Mouse (Mus musculus) MEL (cell line): Measurements from ENCODE around the gene Slc25a22. TPM values are rescaled to one million over a fixed set of nuclear protein-coding genes. Genes with fewer than 3 reads are reported as not detected.
A peak's percentile ranks its signal among the peaks of the same experiment; 100 is the strongest.

Experiments
- DNase-seq: peaks from one replicate; pipeline ENCODE4 v3.0.0; 2011; ENCODE audit warnings: low read depth, low spot score
- H3K27ac ChIP-seq: 2 replicates; pipeline ENCODE4 v1.5.1; 2012; ENCODE audit warnings: low read depth, mild to moderate bottlenecking, control low read depth, low read length, moderate library complexity; ENCODE audit not compliant: control insufficient read depth
- H3K27me3 ChIP-seq, 2 experiments: fragments of 150-350 bp in 1 of 2; sonication (generic) in 1 of 2; 2 replicates each; pipeline ENCODE4 v1.6.1; 2012; ENCODE audit warnings: low read length in 2 of 2, mild to moderate bottlenecking in 2 of 2, improper control_type of control experiment in 1 of 2, moderate library complexity in 1 of 2; ENCODE audit not compliant: insufficient read depth in 2 of 2, control insufficient read depth in 1 of 2
- H3K36me3 ChIP-seq, 2 experiments: 2 replicates each; pipeline ENCODE4 v1.6.1; 2012 to 2014; ENCODE audit warnings: low read length in 2 of 2, improper control_type of control experiment in 1 of 2, inconsistent platforms in 1 of 2, mild to moderate bottlenecking in 1 of 2; ENCODE audit not compliant: insufficient read depth in 2 of 2, control insufficient read depth in 1 of 2
- H3K4me1 ChIP-seq, 2 experiments: fragments of 150-350 bp in 1 of 2; sonication (generic) in 1 of 2; 2 replicates each; pipeline ENCODE4 v1.6.1; 2012; ENCODE audit warnings: low read length in 2 of 2, improper control_type of control experiment in 1 of 2, mild to moderate bottlenecking in 1 of 2; ENCODE audit not compliant: insufficient read depth in 2 of 2, control insufficient read depth in 1 of 2
- H3K4me3 ChIP-seq, 2 experiments: fragments of 150-350 bp in 1 of 2; sonication (generic) in 1 of 2; 2 replicates each; pipeline ENCODE4 v1.5.1; 2012; ENCODE audit warnings: low read depth in 2 of 2, low read length in 2 of 2, mild to moderate bottlenecking in 2 of 2, moderate library complexity in 2 of 2, control low read depth in 1 of 2, improper control_type of control experiment in 1 of 2; ENCODE audit not compliant: control insufficient read depth in 1 of 2, insufficient read depth in 1 of 2
- H3K79me2 ChIP-seq: 2 replicates; pipeline ENCODE4 v1.6.1; 2012; ENCODE audit warnings: mild to moderate bottlenecking, low read length, moderate library complexity; ENCODE audit not compliant: control insufficient read depth, poor library complexity, insufficient read depth
- H3K9ac ChIP-seq: 2 replicates; pipeline ENCODE4 v1.6.1; 2012; ENCODE audit warnings: low read depth, mild to moderate bottlenecking, control low read depth, low read length, moderate library complexity; ENCODE audit not compliant: control insufficient read depth, poor library complexity, severe bottlenecking
- H3K9me3 ChIP-seq: fragments of 150-350 bp; sonication (generic); replicated peaks from 2 replicates; pipeline ENCODE4 v1.6.1; 2012; ENCODE audit warnings: mild to moderate bottlenecking, low read length, improper control_type of control experiment, moderate library complexity; ENCODE audit not compliant: insufficient read depth
- BHLHE40 ChIP-seq: IDR thresholded peaks from 2 replicates; pipeline ENCODE4 v1.6.1; 2012; ENCODE audit warnings: low read depth, mild to moderate bottlenecking, inconsistent platforms, low read length, improper control_type of control experiment, borderline replicate concordance
- CHD1 ChIP-seq: IDR thresholded peaks from 2 replicates; pipeline ENCODE4 v1.6.1; 2012; ENCODE audit warnings: low read depth, mild to moderate bottlenecking, inconsistent platforms, low read length, improper control_type of control experiment
- CHD2 ChIP-seq: IDR thresholded peaks from 2 replicates; pipeline ENCODE4 v1.6.1; 2011; ENCODE audit warnings: low read length, improper control_type of control experiment
- CTCF ChIP-seq, 3 experiments: IDR thresholded peaks in 2 of 3; conservative IDR thresholded peaks in 1 of 3; 2 replicates each; pipeline ENCODE4 v1.5.1; 2011 to 2012; ENCODE audit warnings: low read length in 3 of 3, low read depth in 2 of 3, mild to moderate bottlenecking in 2 of 3, improper control_type of control experiment in 1 of 3, inconsistent platforms in 1 of 3, mixed read lengths in 1 of 3, moderate library complexity in 1 of 3; ENCODE audit not compliant: control insufficient read depth in 1 of 3, insufficient read depth in 1 of 3, poor library complexity in 1 of 3, severe bottlenecking in 1 of 3
- E2F4 ChIP-seq: IDR thresholded peaks from 2 replicates; pipeline ENCODE4 v1.6.1; 2011; ENCODE audit warnings: low read depth, low read length, improper control_type of control experiment, borderline replicate concordance
- ELF1 ChIP-seq: IDR thresholded peaks from 2 replicates; pipeline ENCODE4 v1.6.1; 2014; ENCODE audit warnings: low read depth, mild to moderate bottlenecking, inconsistent platforms, low read length, improper control_type of control experiment, moderate library complexity
- EP300 ChIP-seq, 2 experiments: IDR thresholded peaks; 2 replicates each; pipeline ENCODE4 v1.6.1; 2011; ENCODE audit warnings: improper control_type of control experiment in 2 of 2, low read length in 2 of 2, low read depth in 1 of 2, mild to moderate bottlenecking in 1 of 2
- ETS1 ChIP-seq: IDR thresholded peaks from 2 replicates; pipeline ENCODE4 v1.6.1; 2012; ENCODE audit warnings: low read depth, mild to moderate bottlenecking, inconsistent platforms, low read length, improper control_type of control experiment, moderate library complexity
- GABPA ChIP-seq: IDR thresholded peaks from 2 replicates; pipeline ENCODE4 v1.6.1; 2012; ENCODE audit warnings: low read depth, mild to moderate bottlenecking, inconsistent platforms, low read length, improper control_type of control experiment, moderate library complexity
- GATA1 ChIP-seq: IDR thresholded peaks from 2 replicates; pipeline ENCODE4 v1.6.1; 2011; ENCODE audit warnings: low read depth, low read length, improper control_type of control experiment
- HCFC1 ChIP-seq: IDR thresholded peaks from 2 replicates; pipeline ENCODE4 v1.6.1; 2012; ENCODE audit warnings: low read depth, mild to moderate bottlenecking, inconsistent platforms, low read length, improper control_type of control experiment, moderate library complexity
- JUND ChIP-seq: IDR thresholded peaks from 2 replicates; pipeline ENCODE4 v1.6.1; 2011; ENCODE audit warnings: low read depth, mild to moderate bottlenecking, improper control_type of control experiment, low read length
- KAT2A ChIP-seq: conservative IDR thresholded peaks from 2 replicates; pipeline ENCODE4 v1.6.1; 2012; ENCODE audit warnings: low read depth, low read length, improper control_type of control experiment, inconsistent platforms
- MAFK ChIP-seq: IDR thresholded peaks from 2 replicates; pipeline ENCODE4 v1.6.1; 2011; ENCODE audit warnings: low read depth, mild to moderate bottlenecking, low read length, improper control_type of control experiment, borderline replicate concordance
- MAX ChIP-seq: IDR thresholded peaks from 2 replicates; pipeline ENCODE4 v1.6.1; 2011; ENCODE audit warnings: low read length, improper control_type of control experiment
- MAZ ChIP-seq: IDR thresholded peaks from 2 replicates; pipeline ENCODE4 v1.6.1; 2012; ENCODE audit warnings: low read depth, mild to moderate bottlenecking, inconsistent platforms, low read length, improper control_type of control experiment
- MEF2A ChIP-seq: IDR thresholded peaks from 2 replicates; pipeline ENCODE4 v1.6.1; 2014; ENCODE audit warnings: low read depth, mild to moderate bottlenecking, inconsistent platforms, low read length, improper control_type of control experiment; ENCODE audit not compliant: poor library complexity, insufficient replicate concordance, severe bottlenecking; ENCODE audit errors: extremely low read depth
- MXI1 ChIP-seq: IDR thresholded peaks from 2 replicates; pipeline ENCODE4 v1.6.1; 2011; ENCODE audit warnings: mild to moderate bottlenecking, low read depth, low read length, improper control_type of control experiment
- MYB ChIP-seq: IDR thresholded peaks from 2 replicates; pipeline ENCODE4 v1.6.1; 2011; ENCODE audit warnings: mild to moderate bottlenecking, low read depth, low read length, improper control_type of control experiment
- MYC ChIP-seq: IDR thresholded peaks from 2 replicates; pipeline ENCODE4 v1.6.1; 2011; ENCODE audit warnings: low read depth, mild to moderate bottlenecking, low read length, improper control_type of control experiment, moderate library complexity
- NELFE ChIP-seq: IDR thresholded peaks from 2 replicates; pipeline ENCODE4 v1.6.1; 2011; ENCODE audit warnings: low read depth, low read length, improper control_type of control experiment
- NRF1 ChIP-seq: IDR thresholded peaks from 2 replicates; pipeline ENCODE4 v1.6.1; 2014; ENCODE audit warnings: low read depth, mild to moderate bottlenecking, inconsistent platforms, low read length, improper control_type of control experiment, moderate library complexity; ENCODE audit not compliant: poor library complexity, insufficient read depth, severe bottlenecking
- POLR2A ChIP-seq, 2 experiments: IDR thresholded peaks; 2 replicates each; pipeline ENCODE4 v1.6.1; 2011 to 2012; ENCODE audit warnings: low read length in 2 of 2, mild to moderate bottlenecking in 2 of 2, control low read depth in 1 of 2, improper control_type of control experiment in 1 of 2, low read depth in 1 of 2, moderate library complexity in 1 of 2; ENCODE audit not compliant: control insufficient read depth in 1 of 2, insufficient read depth in 1 of 2, poor library complexity in 1 of 2
- POLR2AphosphoS5 ChIP-seq: IDR thresholded peaks from 2 replicates; pipeline ENCODE4 v1.6.1; 2012; ENCODE audit warnings: low read depth, borderline replicate concordance, mild to moderate bottlenecking, inconsistent platforms, low read length, moderate library complexity, mixed read lengths
- RAD21 ChIP-seq: IDR thresholded peaks from 2 replicates; pipeline ENCODE4 v1.6.1; 2011; ENCODE audit warnings: mild to moderate bottlenecking, low read depth, low read length, improper control_type of control experiment
- RCOR1 ChIP-seq: IDR thresholded peaks from 2 replicates; pipeline ENCODE4 v1.6.1; 2012; ENCODE audit warnings: low read depth, mild to moderate bottlenecking, inconsistent platforms, low read length, improper control_type of control experiment
- SIN3A ChIP-seq: IDR thresholded peaks from 2 replicates; pipeline ENCODE4 v1.6.1; 2012; ENCODE audit warnings: low read length, improper control_type of control experiment, inconsistent platforms
- SMC3 ChIP-seq: IDR thresholded peaks from 2 replicates; pipeline ENCODE4 v1.6.1; 2011; ENCODE audit warnings: low read depth, low read length, improper control_type of control experiment
- TAL1 ChIP-seq: IDR thresholded peaks from 2 replicates; pipeline ENCODE4 v1.6.1; 2012; ENCODE audit warnings: mild to moderate bottlenecking, inconsistent platforms, low read length, moderate library complexity, mixed read lengths
- TBP ChIP-seq: IDR thresholded peaks from 2 replicates; pipeline ENCODE4 v1.8.0; 2011; ENCODE audit warnings: low read depth, low read length, improper control_type of control experiment
- TCF12 ChIP-seq: IDR thresholded peaks from 2 replicates; pipeline ENCODE4 v1.6.1; 2014; ENCODE audit warnings: low read depth, mild to moderate bottlenecking, inconsistent platforms, low read length, improper control_type of control experiment, moderate library complexity
- USF1 ChIP-seq: IDR thresholded peaks from 2 replicates; pipeline ENCODE4 v1.6.1; 2014; ENCODE audit warnings: low read depth, mild to moderate bottlenecking, inconsistent platforms, low read length, improper control_type of control experiment, moderate library complexity
- USF2 ChIP-seq, 2 experiments: IDR thresholded peaks; 2 replicates each; pipeline ENCODE4 v1.6.1; 2011 to 2012; ENCODE audit warnings: improper control_type of control experiment in 2 of 2, low read length in 2 of 2, borderline replicate concordance in 1 of 2, inconsistent platforms in 1 of 2, low read depth in 1 of 2, mild to moderate bottlenecking in 1 of 2; ENCODE audit not compliant: insufficient read depth in 1 of 2
- ZC3H11A ChIP-seq: IDR thresholded peaks from 2 replicates; pipeline ENCODE4 v1.6.1; 2012; ENCODE audit warnings: low read depth, mild to moderate bottlenecking, inconsistent platforms, low read length, improper control_type of control experiment
- ZKSCAN1 ChIP-seq: IDR thresholded peaks from 2 replicates; pipeline ENCODE4 v1.6.1; 2012; ENCODE audit warnings: low read depth, mild to moderate bottlenecking, inconsistent platforms, low read length, improper control_type of control experiment, moderate library complexity
- ZMIZ1 ChIP-seq: IDR thresholded peaks from 2 replicates; pipeline ENCODE4 v1.6.1; 2012; ENCODE audit warnings: low read depth, mild to moderate bottlenecking, inconsistent platforms, low read length, improper control_type of control experiment, moderate library complexity
- ZNF384 ChIP-seq: IDR thresholded peaks from 2 replicates; pipeline ENCODE4 v1.6.1; 2012; ENCODE audit warnings: low read depth, mild to moderate bottlenecking, inconsistent platforms, low read length, improper control_type of control experiment
- polyA plus RNA-seq, 2 experiments: library from polyadenylated mRNA; stranded (reverse) in 1 of 2; unstranded in 1 of 2; fragments of >175 nt in 1 of 2; fragments of >200 nt in 1 of 2; gene quantifications; 2 replicates each; pipeline versions ENCODE4 v1.2.1 to v1.2.4; 2012; ENCODE audit warnings: low replicate concordance in 2 of 2, low read depth in 1 of 2; ENCODE audit not compliant: insufficient read length in 2 of 2, insufficient read depth in 1 of 2, missing spikeins in 1 of 2
- total RNA-seq: library from RNA; depleted of rRNA; stranded (reverse); fragments of 300-350 nt; gene quantifications from 2 replicates; pipeline ENCODE4 v1.2.3, GENCODE M21; 2012

The Slc25a22 gene
- total and polyA plus RNA-seq, 3 experiments, result 23.8 to 46.0 TPM; not detected in 1

- no peaks in the 10 kb centered on the region for H3K27me3 ChIP-seq
- H3K9ac ChIP-seq, result peak overlapping the region; percentile 4; the same call in 1 of the 2 replicates
- H3K27ac ChIP-seq, result peak overlapping the region; percentile 97
- H3K79me2 ChIP-seq, result peaks cover 25% of the 10 kb centered on the region
- peaks cover 21 to 33% of the 10 kb centered on the region in 2 experiments for H3K36me3 ChIP-seq
- peaks cover 5 to 21% of the 10 kb centered on the region in 2 experiments for H3K4me1 ChIP-seq
- no peaks in the 10 kb centered on the region for H3K9me3 ChIP-seq
- peak; percentile 90 for DNase-seq
- peak overlapping the region in 1 of 2 experiments; percentile 12; a peak in 1 of 4 replicates for H3K4me3 ChIP-seq
- TF ChIP-seq RCOR1 (peak; percentile 44; the same call in 1 of the 2 replicates), CHD1 (no peak), TAL1 (peak; percentile 60), SMC3 (no peak), TCF12 (peak; percentile 42; the same call in 1 of the 2 replicates), POLR2AphosphoS5 (no peak), E2F4 (no peak), MYC (no peak; the same call in 1 of the 2 replicates), MAX (peak; percentile 69), NELFE (no peak), ETS1 (peak; percentile 94), NRF1 (no peak), ZNF384 (no peak), CTCF (IDR thresholded peaks at IDR 0.05 in 2 of 3, conservative IDR thresholded peaks at IDR 0.05 in 1 of 3; ENCODE audit: control insufficient read depth in 1 of 3, insufficient read depth in 1 of 3, low read depth in 2 of 3, low read length in 3 of 3, poor library complexity in 1 of 3, severe bottlenecking in 1 of 3) (no peak), JUND (0 out of 2 replicates have a peak, but pooled peaks have one; percentile 12), ZC3H11A (no peak), TBP (no peak; the same call in 1 of the 2 replicates), USF1 (no peak), ZMIZ1 (no peak), MEF2A (no peak), MAFK (no peak), EP300 (IDR thresholded peaks at IDR 0.05; ENCODE audit: low read depth in 1 of 2, low read length in 2 of 2) (peak; percentile 56 to 63; a peak in 3 of 4 replicates), GABPA (no peak), POLR2A (IDR thresholded peaks at IDR 0.05; ENCODE audit: control insufficient read depth in 1 of 2, insufficient read depth in 1 of 2, low read depth in 1 of 2, low read length in 2 of 2, poor library complexity in 1 of 2) (peak in 1 of 2 experiments; percentile 31; a peak in 1 of 4 replicates), ELF1 (peak; percentile 62; the same call in 1 of the 2 replicates), BHLHE40 (0 out of 2 replicates have a peak, but pooled peaks have one; percentile 28), MYB (no peak), ZKSCAN1 (no peak), KAT2A (no peak), SIN3A (peak; percentile 74), MAZ (no peak), MXI1 (peak; percentile 85; the same call in 1 of the 2 replicates), USF2 (IDR thresholded peaks at IDR 0.05; ENCODE audit: borderline replicate concordance in 1 of 2, insufficient read depth in 1 of 2, low read depth in 1 of 2, low read length in 2 of 2) (no peak), RAD21 (no peak), HCFC1 (0 out of 2 replicates have a peak, but pooled peaks have one; percentile 26), CHD2 (no peak), GATA1 (peak; percentile 85)
Measured at GRCm38 (mm10) chr7:141394158-141394557, 43.5 kb downstream of the Slc25a22 start.
